Mouse (Mus musculus): Measurements from ENCODE around the gene Phox2b. TPM values are rescaled to one million over a fixed set of nuclear protein-coding genes. Genes with fewer than 3 reads are reported as not detected.

Gene Phox2b
- total RNA-seq (2022): not detected

DNA sequence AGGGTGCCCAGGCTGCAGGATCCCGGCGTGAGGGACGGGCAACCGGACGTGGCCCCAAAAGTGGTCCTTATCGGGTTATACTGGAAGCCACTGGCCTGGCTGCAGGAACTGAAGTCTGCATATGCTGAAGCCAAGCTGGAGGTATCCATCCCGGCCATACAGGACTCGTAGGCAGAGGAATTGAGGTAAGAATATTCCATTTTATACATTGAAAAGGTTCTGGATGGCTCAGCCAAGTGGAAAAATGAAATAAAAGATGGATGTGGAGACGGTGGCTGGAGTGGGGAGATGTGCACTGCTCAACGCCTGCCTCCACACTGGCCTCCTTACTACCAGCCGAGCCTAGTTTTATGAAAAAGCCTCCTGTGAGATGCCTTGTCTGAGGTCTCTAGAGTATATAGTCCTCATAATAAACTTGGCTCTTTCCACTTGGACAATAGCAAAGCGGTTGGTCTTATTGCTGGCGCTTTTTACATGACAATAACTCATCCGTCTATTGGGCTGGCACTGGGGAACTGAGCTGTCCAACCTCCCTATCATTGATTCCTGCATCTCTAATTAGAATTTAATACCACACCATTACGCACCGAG is at the start of gene Phox2b:
Gene Phox2b (minus strand): TSS at position 569 of the 591 bp plus-strand sequence.
- no peak for DNase-seq (ENCODE audit: low spot score in 2 of 2)

DNA sequence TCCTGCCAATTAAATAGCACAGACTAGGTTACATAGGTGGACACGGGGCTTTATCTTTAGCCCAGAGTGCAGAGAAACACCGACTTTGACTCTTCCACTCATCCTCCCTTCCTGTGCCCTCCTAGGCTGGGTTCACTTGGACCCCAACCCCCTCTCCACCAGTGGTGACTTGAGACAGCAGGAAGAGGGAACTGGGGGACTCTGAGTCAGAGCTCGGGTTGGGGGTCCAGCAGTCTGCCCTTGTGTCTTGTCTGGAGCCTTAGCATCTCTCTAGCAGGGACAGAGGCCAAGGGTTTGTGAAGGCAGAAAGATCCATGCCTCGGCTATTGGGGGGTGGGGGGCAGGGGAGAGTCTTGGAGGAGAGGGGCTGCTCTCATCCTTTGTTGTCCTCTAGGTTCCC is 43.5 kb upstream of the Phox2b start:
- DNase-seq (ENCODE audit: low spot score in 2 of 2): no peak

DNA sequence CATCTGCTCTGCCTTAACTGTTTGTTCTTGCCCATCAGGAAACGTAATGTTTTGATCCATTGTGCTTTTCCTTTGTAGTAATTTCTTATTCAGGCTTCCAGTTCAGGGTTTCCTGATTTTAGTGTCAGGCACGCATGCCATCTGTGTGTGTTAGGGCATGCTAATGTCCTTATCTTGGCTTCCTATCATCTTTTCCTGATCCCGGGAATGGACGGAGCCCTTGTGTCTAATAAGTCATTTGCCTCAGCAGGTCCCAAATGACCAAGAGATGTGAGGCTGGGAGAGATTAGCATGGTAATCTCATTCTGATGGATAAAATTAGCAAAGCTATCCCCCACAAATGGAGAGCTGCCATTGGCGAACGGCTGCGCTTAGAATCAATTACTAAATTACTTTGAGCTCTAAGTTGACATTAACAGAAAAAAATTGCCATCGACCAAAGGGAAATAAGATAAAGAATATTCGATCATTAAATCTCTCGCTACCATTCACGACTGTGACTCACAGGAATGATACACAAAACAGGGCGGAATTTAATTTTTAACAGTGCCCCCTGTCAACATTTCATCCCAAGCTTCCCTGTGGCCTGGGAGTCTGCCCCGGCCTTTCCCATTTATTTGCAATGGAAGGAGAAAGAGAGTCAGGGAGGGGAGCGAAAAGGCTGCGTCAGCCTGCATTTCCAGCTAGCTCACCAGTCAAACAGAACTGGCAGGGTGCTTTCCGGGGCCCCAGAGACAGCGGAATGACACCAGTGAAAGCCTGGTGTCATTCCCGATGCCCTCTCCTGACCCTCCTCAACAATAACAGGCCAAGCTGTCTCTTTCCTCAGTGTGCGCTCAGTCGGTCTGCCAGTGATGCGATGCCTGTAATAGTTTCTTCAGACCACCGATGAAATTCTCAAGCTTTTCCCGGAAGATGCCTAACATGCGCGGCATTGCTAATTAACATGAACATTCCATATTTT is 40.2 kb upstream of the Phox2b start:
- no peak for DNase-seq (ENCODE audit: low spot score in 2 of 2)

DNA sequence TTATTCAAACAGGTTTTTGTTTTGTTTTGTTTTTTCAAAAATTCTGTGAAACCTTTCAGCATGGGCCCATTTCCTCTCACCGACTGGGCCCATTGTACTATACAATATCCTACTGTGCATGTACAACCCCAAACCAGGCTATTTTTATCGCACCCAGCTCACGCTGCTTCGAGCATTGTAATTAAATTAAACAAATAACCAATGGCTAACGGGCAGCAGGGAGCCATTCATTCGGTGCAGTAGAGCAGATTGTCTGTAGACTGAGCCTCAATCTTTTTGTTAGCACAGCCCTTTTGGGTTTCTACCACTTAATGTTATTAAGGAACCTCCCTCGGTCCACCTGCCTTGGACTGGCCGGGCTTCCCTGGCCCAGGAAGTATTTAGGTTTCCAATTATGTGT is 39.5 kb upstream of the Phox2b start:
- no peak for DNase-seq (ENCODE audit: low spot score in 2 of 2)

DNA sequence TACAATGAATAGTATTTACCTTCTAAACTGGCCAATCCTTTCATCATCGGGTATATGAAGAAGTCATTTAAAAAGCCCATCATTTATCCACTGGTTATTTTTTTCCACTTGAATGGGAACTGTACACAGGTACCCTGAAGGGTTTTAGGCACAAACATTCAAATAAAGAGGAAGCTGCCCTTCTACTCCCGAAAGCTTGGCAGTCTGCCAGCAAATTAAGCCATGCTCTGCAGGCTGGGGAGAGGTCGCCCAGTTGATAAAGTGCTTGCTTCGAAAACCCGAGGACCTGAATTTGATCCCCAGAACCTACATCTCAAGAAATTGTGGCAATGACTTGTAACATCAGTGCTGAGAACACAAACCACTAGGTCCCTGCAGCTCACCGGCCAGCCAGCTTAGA is 35.6 kb upstream of the Phox2b start:
- no peak for DNase-seq (ENCODE audit: low spot score in 2 of 2)

DNA sequence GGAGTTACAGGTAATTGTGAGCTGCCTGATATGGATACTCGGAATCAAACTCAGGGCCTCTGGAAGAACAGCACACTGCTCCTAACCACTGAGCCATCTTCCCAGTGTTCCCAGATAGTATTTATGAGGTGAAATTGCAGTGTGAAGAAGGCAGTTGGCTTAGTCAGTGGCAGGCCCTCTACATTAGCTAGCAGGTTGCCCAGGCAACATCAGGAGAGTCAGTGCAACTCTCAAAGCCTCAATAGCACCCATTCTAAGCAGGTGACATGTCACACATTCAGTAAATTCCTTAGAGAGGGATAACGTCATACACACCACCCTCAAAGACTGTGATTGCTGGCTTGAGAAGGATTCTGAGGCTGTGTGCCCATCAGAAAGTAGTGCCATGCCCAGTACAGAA is 32.6 kb upstream of the Phox2b start:
- DNase-seq (ENCODE audit: low spot score in 2 of 2): no peak

DNA sequence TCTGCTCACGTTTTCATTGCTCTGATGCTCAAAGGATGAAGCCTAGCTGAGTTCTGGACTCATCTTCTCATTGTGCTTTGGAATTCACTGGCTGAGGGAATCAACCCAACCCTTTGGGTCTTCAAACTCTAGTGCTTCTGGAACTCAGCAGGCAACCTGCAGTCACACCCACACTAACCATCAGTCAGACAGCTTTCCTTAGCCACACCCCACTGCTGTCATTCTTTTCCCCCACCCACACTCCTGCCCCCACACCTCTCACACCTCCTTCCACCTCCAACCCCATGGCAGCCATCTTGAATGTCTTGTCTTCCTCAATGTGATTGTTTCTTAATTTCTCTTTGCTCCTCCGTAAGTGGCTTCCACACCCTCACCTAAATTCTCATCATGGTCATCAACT is 7.2 kb upstream of the Phox2b start:
- DNase-seq (ENCODE audit: low spot score in 2 of 2): no peak

DNA sequence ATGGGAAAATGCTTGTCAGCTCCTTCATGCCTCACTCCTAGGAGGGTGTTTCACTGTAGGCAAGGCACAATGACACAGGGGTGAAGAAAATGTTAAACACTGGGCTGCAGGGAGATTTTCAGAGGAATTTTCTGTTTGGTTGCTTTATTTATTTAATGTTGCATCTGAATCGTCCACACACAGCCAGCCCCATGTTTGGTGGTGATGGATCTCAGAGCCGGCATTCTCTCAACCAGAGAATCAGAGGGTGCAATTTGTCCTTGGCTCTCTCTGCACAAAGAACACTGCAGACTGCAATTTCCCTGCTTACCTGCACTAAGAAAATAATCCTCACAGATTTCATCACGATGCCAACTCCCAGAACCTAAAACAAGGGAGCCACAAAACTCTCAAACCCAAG is 3.9 kb upstream of the Phox2b start:
- no peak for DNase-seq (ENCODE audit: low spot score in 2 of 2)

DNA sequence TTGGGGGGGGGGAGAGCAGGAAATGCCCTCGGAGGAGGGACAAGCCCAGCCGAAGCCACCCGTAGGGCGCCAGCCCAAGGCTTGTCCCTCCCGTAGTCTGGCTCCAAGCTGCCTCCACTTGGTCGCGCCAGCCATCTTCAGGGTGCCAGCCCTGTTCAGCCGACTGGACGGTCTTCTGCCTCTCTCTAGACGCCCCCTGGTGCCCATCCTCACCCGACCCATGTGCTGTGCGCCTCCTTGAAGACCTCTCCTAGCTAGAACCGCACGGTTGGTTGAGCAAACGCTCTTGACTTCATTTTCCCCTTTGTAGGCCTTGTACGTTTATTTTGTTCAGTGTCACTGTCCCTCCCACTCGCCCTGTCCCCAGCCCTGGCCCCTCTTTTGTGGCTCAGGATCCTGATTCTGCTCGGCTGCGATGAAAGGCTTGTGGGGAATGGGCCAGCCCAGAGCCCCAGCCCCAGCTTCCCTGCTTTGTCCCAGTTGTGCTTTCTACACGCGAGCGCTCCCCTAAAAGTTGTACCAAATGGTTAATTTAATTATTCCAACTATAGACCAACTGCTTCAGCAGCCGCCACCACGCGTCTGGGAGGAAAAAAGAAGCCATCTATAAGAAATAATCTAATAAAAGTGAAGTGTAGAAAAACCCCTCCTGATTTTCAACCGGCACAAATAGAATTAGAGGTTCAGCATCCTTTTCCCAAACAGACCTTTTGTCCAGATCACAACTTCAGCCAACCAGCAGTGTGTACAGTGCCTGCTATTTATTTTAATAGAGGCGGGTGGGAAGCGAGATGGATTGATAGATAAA is 2.9 kb upstream of the Phox2b start:
- DNase-seq (ENCODE audit: low spot score in 2 of 2): no peak

DNA sequence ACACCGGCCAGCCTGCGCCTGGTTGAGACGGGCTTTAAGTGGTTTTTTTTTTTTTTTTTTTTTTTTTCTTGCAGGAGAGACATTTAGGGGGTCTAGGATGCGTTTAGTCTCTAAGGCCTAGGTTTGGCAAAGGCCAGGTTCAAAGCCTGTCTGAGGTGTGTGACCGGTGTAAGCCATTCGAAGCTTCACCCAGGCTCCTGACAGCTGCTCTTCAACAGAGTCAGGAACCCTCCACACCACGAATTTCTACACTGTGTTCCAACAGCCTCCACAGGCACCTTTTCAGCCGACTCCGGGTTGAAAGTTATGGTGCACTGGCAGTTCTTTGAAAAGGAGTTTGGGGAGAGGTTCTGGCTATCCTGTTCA is 2.3 kb upstream of the Phox2b start:
- no peak for DNase-seq (ENCODE audit: low spot score in 2 of 2)

DNA sequence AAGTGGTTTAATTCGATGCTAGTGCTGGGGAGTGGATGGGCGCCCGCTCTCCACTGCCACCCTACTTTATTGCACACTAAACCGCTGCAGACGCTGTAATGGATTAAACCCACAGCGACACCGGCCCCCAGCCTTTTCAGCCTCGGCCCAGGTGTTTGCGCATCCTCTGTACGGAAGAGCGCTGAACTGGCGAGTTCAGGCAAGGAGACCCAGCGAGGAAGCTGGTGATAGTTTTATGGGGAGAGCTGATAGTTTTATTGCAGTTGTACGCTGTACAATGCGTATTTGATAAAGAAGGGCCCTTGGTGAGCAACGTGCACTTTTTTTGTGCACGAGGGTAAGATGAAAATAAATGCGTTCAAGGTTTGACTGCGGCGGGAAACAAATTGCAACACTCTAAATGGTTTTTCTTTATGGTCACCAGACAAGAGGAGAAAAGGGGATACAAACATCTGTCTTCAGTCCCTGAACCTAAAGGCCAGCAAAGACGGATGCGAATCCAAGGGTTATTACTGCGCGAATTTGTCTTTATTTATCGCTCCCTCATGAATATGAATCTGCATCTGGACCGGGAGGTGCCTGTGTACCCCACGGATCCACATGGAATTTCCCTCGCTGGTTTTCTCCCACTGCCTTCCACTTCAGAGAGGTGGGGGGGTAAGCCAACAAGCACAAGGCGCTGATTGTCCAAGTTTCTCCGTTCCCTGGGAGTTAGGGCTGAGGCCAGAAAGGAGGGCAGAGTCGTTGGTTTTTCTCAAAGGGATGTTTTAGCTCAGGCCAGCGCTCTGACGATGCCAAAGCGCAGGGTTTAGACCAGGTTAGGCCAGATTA is 1.7 kb upstream of the Phox2b start:
- no peak for DNase-seq (ENCODE audit: low spot score in 2 of 2)

DNA sequence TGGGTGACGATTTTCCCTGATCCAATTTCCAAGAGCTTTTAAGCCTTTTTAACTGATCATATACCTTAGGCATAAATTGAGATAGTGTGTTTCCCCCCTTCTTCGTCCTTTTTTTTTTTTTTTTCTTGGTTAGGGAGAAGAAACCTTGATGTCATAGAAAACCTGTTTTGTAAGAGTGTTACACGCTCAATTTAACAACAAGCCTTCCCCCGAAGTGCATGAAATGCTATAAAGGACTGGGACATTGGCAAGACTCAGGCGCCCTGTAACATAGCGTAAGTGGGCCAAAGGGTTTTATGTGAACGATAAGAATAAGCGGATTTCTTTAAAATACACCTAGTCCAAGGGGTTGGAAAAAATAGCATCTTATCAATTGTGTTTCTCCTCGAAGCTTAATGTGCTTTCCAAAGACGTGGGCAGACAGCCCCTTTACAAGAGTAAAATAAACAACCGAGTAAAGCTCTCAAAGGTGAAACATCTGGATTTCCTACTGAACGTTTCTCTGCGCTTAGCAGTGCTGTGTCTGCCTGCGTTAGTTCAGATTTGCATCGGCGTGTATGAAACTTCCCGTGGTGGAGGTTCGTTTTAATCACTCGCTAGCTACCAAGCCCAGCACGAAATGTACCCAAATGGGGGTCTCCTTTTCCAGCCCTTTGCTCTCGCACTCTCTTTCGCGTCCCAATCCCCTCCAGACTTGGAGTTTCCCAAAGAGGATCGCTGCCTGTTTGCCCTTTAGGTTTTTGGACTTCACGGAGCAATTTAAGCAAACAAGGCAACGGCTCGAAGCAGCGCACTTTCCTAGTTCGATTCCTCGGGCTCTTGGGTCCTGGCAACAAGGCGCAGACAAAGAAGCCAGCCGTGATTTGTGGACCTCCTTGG is 531 bp upstream of the Phox2b start:
- DNase-seq (ENCODE audit: low spot score in 2 of 2): no peak

DNA sequence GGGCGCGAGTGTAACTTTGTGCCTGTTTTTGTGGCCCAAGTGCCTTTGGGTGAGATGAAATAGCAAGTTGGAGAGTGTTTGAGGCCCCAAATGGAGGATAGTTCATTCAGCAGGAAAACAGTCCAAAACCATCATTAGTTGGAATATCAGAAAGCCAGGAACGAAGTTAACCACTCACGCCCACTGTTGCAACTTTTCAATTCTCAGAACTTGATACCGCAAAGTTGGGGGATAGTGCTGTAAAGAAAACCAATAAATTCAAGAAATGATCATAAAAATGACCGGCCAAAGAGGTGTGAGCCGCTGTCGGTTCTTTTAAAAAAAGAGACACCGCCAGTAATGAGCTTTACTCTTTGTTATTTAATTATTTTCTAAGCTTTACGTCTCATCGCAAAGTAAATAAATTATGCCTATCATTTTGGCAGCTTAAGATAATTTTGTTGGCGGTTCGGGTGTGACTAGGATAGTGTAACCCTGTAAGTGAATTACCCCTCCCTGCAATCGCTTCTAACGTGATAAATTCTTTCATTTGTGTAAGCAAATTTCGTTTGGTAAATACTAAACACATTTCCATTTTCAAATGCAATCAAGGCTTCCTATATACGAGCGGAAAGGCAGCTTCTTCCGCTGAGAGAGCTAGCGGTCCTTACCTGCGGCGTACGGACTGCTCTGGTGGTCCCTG is 909 bp downstream of the Phox2b start:
- DNase-seq (ENCODE audit: low spot score in 2 of 2): no peak

DNA sequence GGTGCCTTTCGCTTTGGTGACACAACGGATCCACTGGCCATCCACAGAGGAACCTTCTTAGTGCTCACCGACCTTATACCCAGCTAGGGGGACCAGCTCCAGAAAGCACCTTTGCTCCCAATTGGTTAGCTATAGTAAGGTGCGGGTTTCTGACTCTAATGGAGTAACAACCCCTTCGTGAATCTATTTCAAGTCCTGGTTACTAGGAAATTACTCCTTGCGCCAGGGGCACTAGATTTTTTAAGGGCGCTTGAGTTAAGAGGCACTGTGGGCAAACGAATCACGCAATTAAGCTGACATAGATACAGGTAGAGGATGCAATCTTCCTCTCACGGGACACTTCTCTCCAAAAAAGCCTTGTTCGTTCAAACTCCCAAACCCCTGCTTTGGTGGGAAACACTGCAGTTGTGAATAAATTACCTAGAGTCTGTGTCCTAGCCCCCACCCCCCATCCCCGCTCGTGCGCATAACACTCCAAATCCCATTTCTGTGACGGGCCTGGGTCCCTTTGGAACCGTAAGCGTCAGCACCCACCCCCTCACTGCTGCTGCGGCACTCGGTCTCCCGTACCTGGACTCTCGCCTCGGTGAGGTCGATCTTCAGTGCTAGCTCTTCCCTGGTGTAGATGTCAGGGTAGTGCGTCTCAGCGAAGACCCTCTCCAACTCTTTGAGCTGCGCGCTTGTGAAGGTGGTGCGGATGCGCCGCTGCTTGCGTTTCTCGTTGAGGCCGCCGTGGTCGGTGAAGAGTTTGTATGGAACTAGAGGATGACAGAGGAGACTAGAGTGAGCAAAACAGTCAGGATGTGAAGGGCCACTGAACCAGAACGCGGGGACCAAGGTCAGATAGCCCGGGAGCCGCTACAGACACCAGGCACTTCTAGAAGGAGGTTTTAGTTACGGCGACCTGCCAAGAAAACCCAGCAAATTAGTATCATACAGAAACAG is 1.7 kb downstream of the Phox2b start:
- DNase-seq (ENCODE audit: low spot score in 2 of 2): no peak

DNA sequence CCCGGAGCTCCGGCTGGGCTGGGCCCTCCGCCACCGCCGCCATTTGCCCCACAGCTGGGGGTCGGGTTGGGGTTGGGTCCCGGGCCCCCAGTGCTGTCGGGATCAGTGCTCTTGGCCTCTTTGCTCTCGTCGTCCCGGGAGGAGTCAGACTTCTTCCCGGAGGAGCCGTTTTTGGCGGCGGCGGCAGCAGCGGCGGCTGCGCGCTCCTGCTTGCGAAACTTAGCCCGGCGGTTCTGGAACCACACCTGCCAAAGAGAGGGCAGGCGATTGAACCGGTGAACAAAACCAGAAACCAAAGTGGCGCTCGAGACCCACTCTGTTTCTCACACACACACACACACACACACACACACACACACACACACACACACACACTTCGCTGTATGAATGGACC is 2.7 kb downstream of the Phox2b start:
- no peak for DNase-seq (ENCODE audit: low spot score in 2 of 2)

DNA sequence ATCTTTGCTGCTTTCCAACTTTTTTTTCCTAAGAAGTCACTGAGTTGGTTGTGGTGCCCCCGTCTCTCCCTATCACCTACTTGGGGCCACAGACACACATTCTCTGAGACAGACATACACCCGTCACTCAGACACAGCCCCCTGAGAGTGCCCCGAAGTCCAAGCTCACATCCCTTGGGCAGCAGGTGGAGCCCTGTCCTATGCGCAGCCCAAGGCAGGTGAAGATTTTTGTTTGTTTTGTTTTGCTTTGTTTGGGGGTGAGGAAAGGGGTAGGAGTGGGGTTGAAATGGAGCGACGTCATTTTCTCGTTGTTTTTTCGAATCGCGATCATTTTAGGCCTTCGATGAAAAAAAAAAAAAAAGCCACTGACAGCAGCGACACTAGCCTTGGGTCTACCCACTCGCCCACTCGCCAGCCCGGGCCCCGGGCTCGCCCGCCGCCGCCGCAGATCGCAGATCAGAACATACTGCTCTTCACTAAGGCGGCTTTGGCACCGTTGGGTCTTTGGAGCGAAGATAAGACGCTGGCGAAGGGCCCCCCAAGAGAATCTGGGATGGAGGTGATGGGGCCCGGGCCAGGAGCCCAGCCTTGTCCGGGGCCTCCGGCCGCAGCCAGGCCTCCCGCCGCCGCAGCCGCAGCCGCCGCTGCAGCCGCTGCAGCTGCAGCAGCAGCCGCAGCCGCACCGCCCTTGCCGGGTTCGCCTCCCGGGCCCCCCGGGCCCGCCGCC is 3.3 kb downstream of the Phox2b start:
- DNase-seq (ENCODE audit: low spot score in 2 of 2): no peak

DNA sequence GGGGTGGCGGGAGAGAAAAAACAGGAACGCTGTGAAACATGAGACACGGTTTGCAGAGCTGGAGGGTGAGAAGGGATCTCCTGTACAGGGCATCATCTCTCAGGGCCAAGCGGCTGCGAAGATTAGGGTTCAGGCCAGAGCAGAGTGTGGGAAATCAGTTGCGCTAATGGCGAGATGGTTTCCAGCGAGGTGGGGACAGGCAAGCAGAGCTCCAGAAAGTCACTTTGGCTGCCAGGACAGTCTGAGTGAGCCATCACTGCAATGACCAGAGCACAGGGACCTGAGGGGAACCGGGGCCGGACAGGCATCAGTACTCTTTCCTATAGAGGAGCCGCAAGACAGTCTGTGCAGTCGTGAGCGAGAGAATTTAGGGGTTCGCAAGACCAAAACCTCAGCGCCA is 3.9 kb downstream of the Phox2b start:
- no peak for DNase-seq (ENCODE audit: low spot score in 2 of 2)

DNA sequence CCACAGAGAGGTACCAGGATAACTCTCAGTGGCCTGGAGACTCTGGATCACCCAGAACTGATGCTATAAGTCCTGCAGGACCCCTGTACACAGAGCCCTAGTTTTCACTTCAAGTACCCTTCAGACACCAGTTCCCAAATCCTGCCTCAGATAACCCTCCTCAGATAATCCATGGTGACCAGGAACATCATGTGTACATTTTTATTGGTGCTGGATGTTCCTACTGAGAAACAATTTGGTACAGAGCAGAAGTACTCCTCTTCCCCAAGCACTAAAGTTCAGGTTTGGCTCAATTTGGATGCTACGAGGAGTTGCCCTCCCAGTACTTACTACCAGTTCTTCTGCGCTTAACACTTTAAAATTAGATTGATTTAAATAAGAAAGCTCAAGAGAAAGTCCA is 5.1 kb downstream of the Phox2b start:
- no peak for DNase-seq (ENCODE audit: low spot score in 2 of 2)

Data from left cerebral cortex, adult 8-10 months (tissue).